In the genomic region with DNA sequence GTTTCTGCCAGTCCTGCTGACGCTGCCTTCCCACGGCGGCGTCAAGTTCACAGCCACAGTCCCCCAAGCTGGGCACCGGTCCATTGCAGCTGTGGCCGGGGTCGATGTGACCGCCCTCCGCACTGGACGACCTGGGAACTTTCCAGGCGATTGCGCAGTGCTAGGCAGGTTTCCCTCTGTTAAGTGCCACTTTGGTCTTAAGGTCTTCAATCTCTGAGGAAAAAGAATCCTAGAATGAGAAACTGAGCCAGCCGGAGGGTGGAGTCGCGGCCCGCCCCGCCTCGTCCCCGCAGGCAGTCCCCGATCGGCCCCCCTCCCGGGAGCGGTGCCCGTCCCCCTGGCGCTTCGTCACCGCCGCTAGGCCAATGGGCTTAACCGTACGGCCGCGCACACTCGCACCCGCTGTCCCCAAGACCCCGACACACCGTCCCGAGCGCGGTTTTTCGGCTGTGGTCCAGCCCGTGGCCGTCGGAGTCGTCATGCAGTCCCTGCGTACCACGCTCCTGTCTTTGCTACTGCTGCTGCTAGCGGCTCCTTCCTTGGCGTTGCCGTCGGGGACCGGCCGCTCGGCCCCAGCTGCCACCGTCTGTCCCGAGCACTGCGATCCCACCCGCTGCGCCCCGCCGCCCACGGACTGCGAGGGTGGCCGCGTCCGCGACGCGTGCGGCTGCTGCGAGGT, we compare ENCODE assay signal across 8 mouse cellular contexts. TPM values are rescaled to one million over a fixed set of nuclear protein-coding genes. Genes with fewer than 3 reads are reported as not detected.
DNase-seq lines count a peak whose midpoint lies in the region; ATAC-seq lines count a peak whose summit lies in the region.

Gene Htra1, plus strand, starts transcription at position 319 of the 679 bp plus-strand sequence.

- no peaks in the 10 kb centered on the region for H3K36me3 ChIP-seq in embryonic facial prominence, embryonic 10.5 days (replicated peaks)

- 0 out of 2 replicates have a peak, but pooled peaks have one; percentile 15 for ATAC-seq in megakaryocyte-erythroid progenitor cell, adult 5-6 weeks (replicated peaks; ENCODE audit: low FRiP score, low TSS enrichment, poor library complexity, severe bottlenecking)

- H3K27me3 ChIP-seq in embryonic facial prominence, embryonic 10.5 days (replicated peaks; ENCODE audit: low read depth, poor library complexity, severe bottlenecking), result peaks cover 89% of the 10 kb centered on the region

- H3K4me3 ChIP-seq in embryonic facial prominence, embryonic 10.5 days, result peak within 1 kb of the TSS; percentile 61

- H3K9me3 ChIP-seq in embryonic facial prominence, embryonic 10.5 days, result no peaks in the 10 kb centered on the region

- peaks cover 16% of the 10 kb centered on the region for H3K4me1 ChIP-seq in embryonic facial prominence, embryonic 10.5 days

- intact Hi-C loops in left cerebral cortex, postnatal 4 days (cut with DNase I), result no loop called here

- under 1% methylated on average over 70 of the region's 70 CpGs for WGBS in embryonic facial prominence, embryonic 10.5 days

- H3K27ac ChIP-seq in embryonic facial prominence, embryonic 10.5 days (replicated peaks), result no peak within 1 kb of the TSS; the same call in 1 of the 2 replicates

- DNase-seq in adrenal gland, postnatal 10 days, result peak; percentile 91
- DNase-seq in embryonic facial prominence, embryonic 10.5 days (ENCODE audit: low spot score), result peak; percentile 73
- peak; percentile 99 for DNase-seq in heart, adult 11 months
- peak; percentile 65 for DNase-seq in kidney, adult 11 months
- peak; percentile 68 for DNase-seq in left cerebral cortex, postnatal 4 days
- peak; percentile 73 for DNase-seq in right cerebral cortex, postnatal 4 days
- no peak for DNase-seq in T-cell, adult 2 months (ENCODE audit: low spot score)

RNA-seq across cellular contexts. Expression of gene Htra1, which starts in this region (rescaled TPM):
- 10 to 100 TPM; 76.1 to 89.5 TPM for total RNA-seq in adrenal gland, postnatal 10 days (2021)
- 3.2 and 3.3 TPM in 2 replicates for polyA plus RNA-seq in embryonic facial prominence, embryonic 10.5 days (2016; fragmentation: Nextera tagmentation; extraction: Ambion mirVana)
- total RNA-seq in left cerebral cortex, postnatal 4 days (2021), result 10 to 100 TPM; 45.2 to 48.8 TPM
- total RNA-seq in megakaryocyte-erythroid progenitor cell, adult 5-6 weeks (2014; fragmentation: Nextera tagmentation), result 0.45 TPM in 1 of 2 replicates, not detected in the other
- total RNA-seq in megakaryocyte-erythroid progenitor cell, adult 5-6 weeks (2017), result not detected in 2 replicates

Comparison
In these comparisons a context has a peak if more than half of its experiments do, and no peak if none do; other contexts are left out.
1. RNA of gene Htra1 (total RNA-seq): 76.1 to 89.5 TPM in adrenal gland, postnatal 10 days and 45.2 to 48.8 TPM in left cerebral cortex, postnatal 4 days; 0.45 TPM in megakaryocyte-erythroid progenitor cell, adult 5-6 weeks; every median in the first group is over 10 times any median in the second.
2. Peak in ATAC-seq in megakaryocyte-erythroid progenitor cell, adult 5-6 weeks; RNA of the gene not detected or under 1 TPM.